Mouse (Mus musculus) erythroblast, embryonic 14.5 days (primary cell): ENCODE data around the gene Rarb.

Experiments used
- GATA1 ChIP-seq: IDR thresholded peaks from 2 replicates; pipeline ENCODE4 v1.6.1; 2012; ENCODE audit warnings: low read length, inconsistent platforms, mixed read lengths
- TAL1 ChIP-seq: IDR thresholded peaks from 3 replicates; pipeline ENCODE4 v1.6.1; 2012; ENCODE audit warnings: low read length, inconsistent platforms, mixed read lengths

- TF ChIP-seq TAL1 (no peak), GATA1 (no peak)
Observed at GRCm38 (mm10) chr14:16558033-16558432, 260.9 kb downstream of the Rarb start.
